Mouse (Mus musculus): ENCODE measurements at regions not wholly inside any gene's neighbourhood (a gene's known extent, or its start where the extent isn't known, plus 50 kb on each side); places are given as distances from the start of the nearest gene placed in this dataset.
"Not testable (repeated sequence)": the region's sequence is repeated elsewhere in the genome, so short reads cannot be mapped to it uniquely, and the experiment has no call there.

- DNase-seq (ENCODE audit: low spot score) (no peak), ATAC-seq (replicated peaks; ENCODE audit: low FRiP score, low read depth) (no peak)
- no peak overlapping the region for H3K27ac ChIP-seq
- H3K9ac ChIP-seq (ENCODE audit: low read depth, low read length): no peak overlapping the region
- no peaks in the 10 kb centered on the region for H3K9me3 ChIP-seq (replicated peaks; ENCODE audit: low read length)
- no peaks in the 10 kb centered on the region for H3K27me3 ChIP-seq (ENCODE audit: insufficient read depth, low read length)
- WGBS: 74% methylated on average over 1 of the region's 1 CpGs
- no peak overlapping the region for H3K4me3 ChIP-seq (replicated peaks; ENCODE audit: low read depth, low read length)
- no peaks in the 10 kb centered on the region for H3K4me1 ChIP-seq (replicated peaks; ENCODE audit: insufficient read depth, low read length)
- TF ChIP-seq CTCF (IDR thresholded peaks at IDR 0.05; ENCODE audit: low read depth): no peak
- H3K36me3 ChIP-seq (ENCODE audit: insufficient read depth, low read length): no peaks in the 10 kb centered on the region
- no peak overlapping the region for H3K4me2 ChIP-seq (ENCODE audit: low read length)
Observed at GRCm38 (mm10) chr17:91733927-91734324, 641.1 kb upstream of the Nrxn1 start.

GRCm38 (mm10) chr17:91733174-91733926 is 640.5 kb upstream of the Nrxn1 start:
- Histone ChIP-seq H3K27ac (no peak overlapping the region), H3K4me3 (replicated peaks; ENCODE audit: low read depth, low read length) (no peak overlapping the region), H3K9me3 (replicated peaks; ENCODE audit: low read length) (no peaks in the 10 kb centered on the region), H3K4me2 (ENCODE audit: low read length) (no peak overlapping the region), H3K27me3 (ENCODE audit: insufficient read depth, low read length) (no peaks in the 10 kb centered on the region), H3K36me3 (ENCODE audit: insufficient read depth, low read length) (no peaks in the 10 kb centered on the region), H3K4me1 (replicated peaks; ENCODE audit: insufficient read depth, low read length) (no peaks in the 10 kb centered on the region), H3K9ac (ENCODE audit: low read depth, low read length) (no peak overlapping the region)
- ATAC-seq (replicated peaks; ENCODE audit: low FRiP score, low read depth) (no peak), DNase-seq (ENCODE audit: low spot score) (peak; percentile 73)
- 27% methylated on average over 2 of the region's 2 CpGs for WGBS
- no peak for TF ChIP-seq CTCF (IDR thresholded peaks at IDR 0.05; ENCODE audit: low read depth)

GRCm38 (mm10) chr17:91710412-91710811 is 617.5 kb upstream of the Nrxn1 start:
- DNase-seq (ENCODE audit: low spot score) (no peak), ATAC-seq (replicated peaks; ENCODE audit: low FRiP score, low read depth) (no peak)
- H3K36me3 ChIP-seq (ENCODE audit: insufficient read depth, low read length): no peaks in the 10 kb centered on the region
- no peak overlapping the region for H3K9ac ChIP-seq (ENCODE audit: low read depth, low read length)
- H3K4me2 ChIP-seq (ENCODE audit: low read length): no peak overlapping the region
- no peak overlapping the region for H3K27ac ChIP-seq
- H3K27me3 ChIP-seq (ENCODE audit: insufficient read depth, low read length): no peaks in the 10 kb centered on the region
- TF ChIP-seq CTCF (IDR thresholded peaks at IDR 0.05; ENCODE audit: low read depth): no peak
- no peaks in the 10 kb centered on the region for H3K4me1 ChIP-seq (replicated peaks; ENCODE audit: insufficient read depth, low read length)
- no peaks in the 10 kb centered on the region for H3K9me3 ChIP-seq (replicated peaks; ENCODE audit: low read length)
- H3K4me3 ChIP-seq (replicated peaks; ENCODE audit: low read depth, low read length): no peak overlapping the region

GRCm38 (mm10) chr17:91691063-91691462 is 598.2 kb upstream of the Nrxn1 start:
- ATAC-seq (replicated peaks; ENCODE audit: low FRiP score, low read depth) (no peak), DNase-seq (ENCODE audit: low spot score) (no peak)
- Histone ChIP-seq H3K4me1 (replicated peaks; ENCODE audit: insufficient read depth, low read length) (no peaks in the 10 kb centered on the region), H3K9me3 (replicated peaks; ENCODE audit: low read length) (no peaks in the 10 kb centered on the region), H3K27ac (no peak overlapping the region), H3K4me3 (replicated peaks; ENCODE audit: low read depth, low read length) (no peak overlapping the region), H3K4me2 (ENCODE audit: low read length) (no peak overlapping the region), H3K27me3 (ENCODE audit: insufficient read depth, low read length) (no peaks in the 10 kb centered on the region), H3K9ac (ENCODE audit: low read depth, low read length) (no peak overlapping the region), H3K36me3 (ENCODE audit: insufficient read depth, low read length) (no peaks in the 10 kb centered on the region)
- WGBS: 85% methylated on average over 4 of the region's 4 CpGs
- TF ChIP-seq CTCF (IDR thresholded peaks at IDR 0.05; ENCODE audit: low read depth): no peak

GRCm38 (mm10) chr17:91657449-91657848 is 564.6 kb upstream of the Nrxn1 start:
- Histone ChIP-seq H3K9me3 (replicated peaks; ENCODE audit: low read length) (no peaks in the 10 kb centered on the region), H3K9ac (ENCODE audit: low read depth, low read length) (no peak overlapping the region), H3K4me2 (ENCODE audit: low read length) (no peak overlapping the region), H3K27me3 (ENCODE audit: insufficient read depth, low read length) (no peaks in the 10 kb centered on the region), H3K36me3 (ENCODE audit: insufficient read depth, low read length) (no peaks in the 10 kb centered on the region), H3K27ac (no peak overlapping the region), H3K4me1 (replicated peaks; ENCODE audit: insufficient read depth, low read length) (no peaks in the 10 kb centered on the region), H3K4me3 (replicated peaks; ENCODE audit: low read depth, low read length) (no peak overlapping the region)
- ATAC-seq (replicated peaks; ENCODE audit: low FRiP score, low read depth) (no peak), DNase-seq (ENCODE audit: low spot score) (no peak)
- TF ChIP-seq CTCF (IDR thresholded peaks at IDR 0.05; ENCODE audit: low read depth): no peak

- H3K27ac ChIP-seq: no peak overlapping the region
- no peak for TF ChIP-seq CTCF (IDR thresholded peaks at IDR 0.05; ENCODE audit: low read depth)
- no peaks in the 10 kb centered on the region for H3K36me3 ChIP-seq (ENCODE audit: insufficient read depth, low read length)
- H3K4me1 ChIP-seq (replicated peaks; ENCODE audit: insufficient read depth, low read length): no peaks in the 10 kb centered on the region
- H3K4me2 ChIP-seq (ENCODE audit: low read length): no peak overlapping the region
- H3K4me3 ChIP-seq (replicated peaks; ENCODE audit: low read depth, low read length): no peak overlapping the region
- no peaks in the 10 kb centered on the region for H3K27me3 ChIP-seq (ENCODE audit: insufficient read depth, low read length)
- no peak for DNase-seq (ENCODE audit: low spot score)
- no peak for ATAC-seq (replicated peaks; ENCODE audit: low FRiP score, low read depth)
- no peaks in the 10 kb centered on the region for H3K9me3 ChIP-seq (replicated peaks; ENCODE audit: low read length)
- no peak overlapping the region for H3K9ac ChIP-seq (ENCODE audit: low read depth, low read length)
Observed at GRCm38 (mm10) chr17:91657036-91657435, 564.2 kb upstream of the Nrxn1 start.

GRCm38 (mm10) chr17:91631915-91632314 is 539.0 kb upstream of the Nrxn1 start:
- Histone ChIP-seq H3K27ac (no peak overlapping the region), H3K4me1 (replicated peaks; ENCODE audit: insufficient read depth, low read length) (no peaks in the 10 kb centered on the region), H3K4me2 (ENCODE audit: low read length) (no peak overlapping the region), H3K27me3 (ENCODE audit: insufficient read depth, low read length) (no peaks in the 10 kb centered on the region), H3K9me3 (replicated peaks; ENCODE audit: low read length) (no peaks in the 10 kb centered on the region), H3K36me3 (ENCODE audit: insufficient read depth, low read length) (no peaks in the 10 kb centered on the region), H3K4me3 (replicated peaks; ENCODE audit: low read depth, low read length) (no peak overlapping the region), H3K9ac (ENCODE audit: low read depth, low read length) (no peak overlapping the region)
- ATAC-seq (replicated peaks; ENCODE audit: low FRiP score, low read depth) (no peak), DNase-seq (ENCODE audit: low spot score) (no peak)
- TF ChIP-seq CTCF (IDR thresholded peaks at IDR 0.05; ENCODE audit: low read depth): no peak

GRCm38 (mm10) chr17:91614175-91614574 is 521.3 kb upstream of the Nrxn1 start:
- not testable (repeated sequence) for H3K4me3 ChIP-seq (replicated peaks; ENCODE audit: low read depth, low read length); H3K4me2 ChIP-seq (ENCODE audit: low read length); H3K36me3 ChIP-seq (ENCODE audit: insufficient read depth, low read length); H3K27me3 ChIP-seq (ENCODE audit: insufficient read depth, low read length); ATAC-seq (replicated peaks; ENCODE audit: low FRiP score, low read depth); H3K9me3 ChIP-seq (replicated peaks; ENCODE audit: low read length); H3K27ac ChIP-seq; H3K9ac ChIP-seq (ENCODE audit: low read depth, low read length); DNase-seq (ENCODE audit: low spot score); H3K4me1 ChIP-seq (replicated peaks; ENCODE audit: insufficient read depth, low read length)
- 91% methylated on average over 5 of the region's 5 CpGs for WGBS

All from kidney, postnatal 0 days (tissue).